Mouse (Mus musculus) bone marrow, adult 2 months (tissue): ENCODE data around the gene Wdr54. TPM values are rescaled to one million over a fixed set of nuclear protein-coding genes. Genes with fewer than 3 reads are reported as not detected.

Experiments used
- H3K27ac ChIP-seq: fragments of 200-500 bp; 2 replicates; pipeline ENCODE4 v1.5.1; 2012; ENCODE audit warnings: low read depth, mild to moderate bottlenecking, control low read depth, inconsistent platforms, low read length; ENCODE audit not compliant: control insufficient read depth, poor library complexity, insufficient read depth
- H3K4me1 ChIP-seq: fragments of 200-500 bp; 2 replicates; pipeline ENCODE4 v1.6.1; 2011; ENCODE audit warnings: low read length; ENCODE audit not compliant: control insufficient read depth, insufficient read depth
- H3K4me3 ChIP-seq: fragments of 200-500 bp; replicated peaks from 2 replicates; pipeline ENCODE3; 2011; ENCODE audit warnings: mild to moderate bottlenecking, low read depth, low read length, control low read depth; ENCODE audit not compliant: control insufficient read depth
- CTCF ChIP-seq: fragments of 200-500 bp; IDR thresholded peaks from 2 replicates; pipeline ENCODE4 v1.5.1; 2011; ENCODE audit warnings: low read length, control low read depth; ENCODE audit not compliant: control insufficient read depth, insufficient read depth
- POLR2A ChIP-seq: fragments of 200-500 bp; IDR thresholded peaks from 2 replicates; pipeline ENCODE4 v1.6.1; 2011; ENCODE audit warnings: low read depth, mild to moderate bottlenecking, control low read depth, low read length, borderline replicate concordance; ENCODE audit not compliant: control insufficient read depth
- WGBS: fragments of 180-500 bp; shearing (Covaris S2); methylation state at CpG from one replicate; pipeline ENCODE4 v1.1.7; 2018; 5-methylcytosine and 5-hydroxymethylcytosine counted together
- polyA plus RNA-seq: library from polyadenylated mRNA; stranded (reverse); fragments of >200 nt; gene quantifications from 2 replicates; pipeline ENCODE4 v1.2.4, GENCODE M21; 2011; ENCODE audit warnings: low replicate concordance; ENCODE audit not compliant: missing spikeins, insufficient read depth, insufficient read length

Gene Wdr54
- polyA plus RNA-seq, 1 experiment, result not detected

DNA sequence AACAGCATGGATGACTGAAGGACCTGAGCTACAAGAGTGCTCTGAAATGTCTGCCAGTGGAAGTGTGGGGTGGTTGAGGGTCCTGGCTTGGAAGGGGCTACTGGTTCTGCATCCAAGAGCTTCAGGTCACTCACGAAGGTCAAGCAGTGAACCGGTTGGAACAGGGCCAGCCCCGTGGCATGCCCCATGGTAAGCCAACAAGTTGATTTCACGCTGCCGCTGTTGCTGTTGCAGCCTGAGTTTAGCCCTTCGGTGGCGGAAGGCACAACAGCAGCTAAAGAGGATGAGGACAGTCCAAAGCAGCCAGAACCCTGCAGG, 36.5 kb downstream of the Wdr54 start:
- 21% methylated on average over 7 of the region's 7 CpGs for WGBS
- no peak overlapping the region for H3K27ac ChIP-seq
- TF ChIP-seq CTCF (no peak), POLR2A (no peak)
- H3K4me3 ChIP-seq, result peak overlapping the region; percentile 6
- H3K4me1 ChIP-seq, result peaks cover 6% of the 10 kb centered on the region; the same call in 1 of the 2 replicates

DNA sequence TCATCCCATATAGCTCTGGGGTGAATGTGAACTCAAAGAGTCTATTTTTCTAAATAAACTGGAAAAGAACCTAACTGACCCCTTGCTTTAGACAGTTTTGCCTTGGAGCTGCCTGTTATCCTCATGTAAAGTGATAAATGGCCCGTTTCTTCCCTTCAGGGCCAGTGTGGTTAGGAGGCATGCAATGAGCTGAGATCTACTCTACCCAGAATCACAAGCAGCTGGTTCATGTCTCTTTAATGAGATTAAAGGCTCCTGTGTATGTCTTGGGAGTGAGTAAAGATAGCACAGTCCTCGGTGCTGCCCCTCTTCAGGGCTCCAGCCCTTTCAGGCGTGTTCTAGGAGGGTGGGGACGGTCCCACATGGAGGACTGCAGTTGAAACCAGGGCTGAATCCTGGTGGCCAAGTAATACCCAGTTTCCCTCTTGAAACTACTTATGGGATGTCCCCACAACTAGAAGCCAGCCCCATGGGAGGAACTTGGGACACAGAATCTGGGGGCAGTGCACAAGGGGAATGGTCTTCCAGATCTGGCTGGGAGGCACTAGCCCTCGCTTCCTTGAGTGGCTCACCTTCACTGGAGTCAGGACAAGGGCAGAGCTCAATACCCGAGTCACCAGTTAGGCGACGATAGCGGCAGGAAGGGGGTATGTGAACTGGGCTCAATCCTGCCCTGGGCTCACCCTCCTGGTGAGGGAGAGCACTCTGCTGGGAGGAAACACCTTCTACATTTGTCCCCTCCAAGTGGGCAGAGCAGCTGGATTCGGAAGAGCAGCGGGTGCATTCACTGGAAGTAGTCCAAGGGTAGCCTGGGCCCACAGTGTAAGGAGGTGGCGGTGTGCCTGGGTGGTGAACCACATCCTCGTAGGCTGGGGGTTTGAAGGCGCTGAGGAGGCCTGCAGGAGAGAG, 37.1 kb downstream of the Wdr54 start:
- H3K4me3 ChIP-seq, result no peak overlapping the region
- WGBS, result 32% methylated on average over 14 of the region's 14 CpGs
- peaks cover 6% of the 10 kb centered on the region; the same call in 1 of the 2 replicates for H3K4me1 ChIP-seq
- no peak for TF ChIP-seq POLR2A
- TF ChIP-seq CTCF, result no peak
- no peak overlapping the region for H3K27ac ChIP-seq

DNA sequence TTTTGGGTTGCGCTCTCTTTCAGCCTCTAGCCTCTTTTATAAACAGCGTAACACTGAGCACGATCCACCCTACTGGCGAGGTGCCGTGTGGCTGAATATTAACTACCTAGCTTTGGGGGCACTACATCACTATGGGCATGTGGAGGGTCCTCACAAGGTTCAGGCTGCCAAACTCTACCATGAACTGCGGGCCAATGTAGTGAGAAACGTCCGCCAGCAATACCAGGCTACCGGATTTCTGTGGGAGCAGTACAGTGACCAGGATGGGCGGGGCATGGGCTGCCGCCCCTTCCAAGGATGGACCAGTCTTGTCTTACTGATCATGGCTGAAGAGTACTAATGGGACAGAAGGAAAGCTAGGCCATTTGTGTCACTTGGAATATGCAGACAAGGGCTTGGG, 37.8 kb downstream of the Wdr54 start:
- TF ChIP-seq CTCF, result no peak
- no peak for TF ChIP-seq POLR2A
- Histone ChIP-seq H3K27ac (no peak overlapping the region), H3K4me1 (peaks cover 6% of the 10 kb centered on the region; the same call in 1 of the 2 replicates), H3K4me3 (no peak overlapping the region)
- 89% methylated on average over 11 of the region's 11 CpGs for WGBS

DNA sequence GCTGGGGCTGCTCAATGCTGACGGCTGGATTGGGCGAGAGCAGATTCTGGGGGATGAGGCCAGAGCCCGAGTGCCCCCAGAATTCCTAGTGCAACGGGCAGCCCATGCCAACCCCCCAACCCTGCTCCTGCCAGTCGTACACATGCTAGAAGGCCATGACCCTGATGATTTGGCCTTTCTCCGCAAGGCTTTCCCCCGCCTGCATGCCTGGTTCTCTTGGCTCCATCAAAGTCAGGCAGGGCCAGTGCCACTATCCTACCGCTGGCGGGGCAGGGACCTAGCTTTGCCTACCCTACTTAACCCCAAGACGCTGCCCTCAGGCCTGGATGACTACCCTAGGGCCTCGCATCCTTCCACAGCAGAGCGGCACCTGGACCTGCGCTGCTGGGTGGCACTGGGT, 38.6 kb downstream of the Wdr54 start:
- no peak for TF ChIP-seq CTCF
- TF ChIP-seq POLR2A, result no peak
- Histone ChIP-seq H3K4me1 (peaks cover 6% of the 10 kb centered on the region; the same call in 1 of the 2 replicates), H3K4me3 (no peak overlapping the region), H3K27ac (no peak overlapping the region)
- whole genome bisulfite sequencing, result 91% methylated on average over 13 of the region's 13 CpGs

DNA sequence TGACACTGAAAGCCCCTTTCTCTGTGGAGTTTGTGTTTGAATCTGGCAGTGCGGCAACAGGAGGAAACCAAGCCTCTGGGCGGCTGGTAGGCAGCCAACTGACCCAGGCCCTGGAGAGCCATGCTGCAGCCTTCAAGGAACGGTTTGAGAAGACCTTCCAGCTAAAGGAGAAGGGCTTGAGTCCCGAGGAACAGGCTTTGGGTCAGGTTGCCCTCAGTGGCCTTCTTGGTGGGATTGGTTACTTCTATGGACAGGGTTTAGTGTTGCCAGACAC, 39.1 kb downstream of the Wdr54 start:
- Histone ChIP-seq H3K27ac (no peak overlapping the region), H3K4me3 (no peak overlapping the region)
- WGBS, result 79% methylated on average over 4 of the region's 4 CpGs

DNA sequence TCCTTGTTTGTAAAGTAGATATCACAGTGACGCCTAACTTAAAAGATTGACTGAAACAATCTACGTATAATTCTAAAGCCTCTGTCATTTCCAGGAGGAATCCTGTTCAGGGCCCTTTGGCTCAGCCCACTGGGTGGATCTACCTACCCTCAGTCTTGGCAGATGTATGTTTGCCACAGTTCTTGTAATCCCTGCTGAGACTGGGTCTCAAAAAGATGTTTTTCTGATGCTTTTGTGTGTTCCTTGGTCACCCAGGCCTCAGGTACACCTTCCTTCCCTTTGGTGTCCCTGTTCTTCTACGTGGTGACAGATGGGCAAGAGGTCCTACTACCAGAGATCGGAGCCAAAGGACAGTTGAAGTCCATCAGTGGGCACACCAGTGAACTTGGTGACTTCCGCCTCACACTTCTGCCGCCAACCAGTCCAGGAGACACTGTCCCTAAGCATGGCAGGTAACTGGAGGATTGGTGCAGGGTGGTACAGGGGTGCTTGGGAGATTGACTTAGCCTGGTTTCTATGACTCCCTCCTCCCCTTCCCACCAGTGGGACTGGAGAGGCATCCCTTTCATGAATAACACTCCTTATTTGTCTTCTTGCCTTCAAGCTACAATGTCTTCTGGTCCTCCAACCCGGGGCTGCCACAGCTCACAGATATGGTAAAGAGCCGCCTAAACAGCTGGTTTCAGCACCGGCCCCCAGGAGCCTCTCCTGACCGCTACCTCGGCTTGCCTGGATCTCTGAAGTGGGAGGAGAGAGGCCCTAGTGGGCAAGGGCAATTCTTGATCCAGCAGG, 39.6 kb downstream of the Wdr54 start:
- Histone ChIP-seq H3K4me3 (peak overlapping the region; percentile 84), H3K27ac (no peak overlapping the region), H3K4me1 (peaks cover 6% of the 10 kb centered on the region; the same call in 1 of the 2 replicates)
- TF ChIP-seq CTCF, result no peak
- TF ChIP-seq POLR2A, result no peak
- WGBS, result 77% methylated on average over 11 of the region's 11 CpGs

More for the DNA sequence above, 39.1 kb downstream of the Wdr54 start:
- peaks cover 6% of the 10 kb centered on the region; the same call in 1 of the 2 replicates for H3K4me1 ChIP-seq
- no peak for TF ChIP-seq POLR2A
- no peak for TF ChIP-seq CTCF

DNA sequence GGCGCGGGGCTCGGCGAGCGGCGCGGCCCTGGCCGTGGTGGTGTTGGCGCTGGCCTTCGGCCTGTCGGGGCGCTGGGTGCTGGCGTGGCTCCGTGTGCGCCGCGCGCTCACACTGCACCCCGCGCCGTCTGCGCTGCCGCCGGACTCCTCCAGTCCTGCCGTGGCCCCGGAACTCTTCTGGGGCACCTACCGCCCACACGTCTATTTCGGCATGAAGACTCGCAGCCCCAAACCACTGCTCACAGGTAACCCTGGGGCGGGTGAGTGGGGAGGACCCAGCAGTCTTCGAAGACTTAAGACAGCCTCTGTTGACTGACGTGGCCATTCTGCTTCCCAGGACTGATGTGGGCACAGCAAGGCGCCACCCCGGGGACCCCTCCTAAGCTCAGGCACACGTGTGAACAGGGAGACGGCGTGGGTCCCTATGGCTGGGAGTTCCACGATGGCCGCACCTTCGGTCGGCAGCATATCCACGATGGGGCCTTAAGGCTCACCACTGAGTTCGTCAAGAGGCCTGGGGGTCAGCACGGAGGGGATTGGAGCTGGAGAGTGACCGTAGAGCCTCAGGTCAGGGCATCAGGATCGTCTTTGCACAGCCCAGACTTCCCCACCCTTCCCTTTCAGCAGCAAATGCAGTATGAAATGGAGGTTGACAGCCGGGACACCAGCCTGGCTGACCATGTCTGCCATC, 40.4 kb downstream of the Wdr54 start:
- H3K27ac ChIP-seq, result peak overlapping the region; percentile 81
- H3K4me1 ChIP-seq, result peaks cover 6% of the 10 kb centered on the region; the same call in 1 of the 2 replicates
- WGBS, result 1% methylated on average over 44 of the region's 48 CpGs

More for the DNA sequence above, 40.4 kb downstream of the Wdr54 start:
- H3K4me3 ChIP-seq, result peak overlapping the region; percentile 84
- TF ChIP-seq CTCF (no peak), POLR2A (no peak)
